Mouse (Mus musculus) liver, embryonic 14.5 days (tissue): ENCODE data around the gene Clec4a3. TPM values are rescaled to one million over a fixed set of nuclear protein-coding genes. Genes with fewer than 3 reads are reported as not detected.
"Not testable (repeated sequence)": the region's sequence is repeated elsewhere in the genome, so short reads cannot be mapped to it uniquely, and the experiment has no call there.

Source experiments
- ATAC-seq: fragments of 200-750 bp; cut with Nextera tagmentation; 2 replicates; pipeline ENCODE4 v1.8.0; 2017; ENCODE audit warnings: moderate number of reproducible peaks, mild to moderate bottlenecking, moderate library complexity; ENCODE audit not compliant: insufficient read depth
- DNase-seq, 3 experiments: peaks; one replicate each; pipeline ENCODE4 v3.0.0-alpha.2; 2012 to 2013; ENCODE audit warnings: low read depth in 3 of 3, low spot score in 3 of 3
- H3K27ac ChIP-seq: fragments of 300-500 bp; sonication (generic); 2 replicates; pipeline ENCODE4 v1.5.1; 2014; ENCODE audit warnings: moderate library complexity, mild to moderate bottlenecking, control low read depth, inconsistent platforms
- H3K27me3 ChIP-seq: fragments of 300-500 bp; sonication (generic); 2 replicates; pipeline ENCODE4 v1.6.1; 2014; ENCODE audit warnings: mild to moderate bottlenecking, low read length, moderate library complexity; ENCODE audit not compliant: control insufficient read depth, insufficient read depth
- H3K36me3 ChIP-seq: fragments of 300-500 bp; sonication (generic); replicated peaks from 2 replicates; pipeline ENCODE4 v1.6.1; 2014; ENCODE audit warnings: low read depth; ENCODE audit not compliant: control insufficient read depth, insufficient read depth
- H3K4me1 ChIP-seq, 2 experiments: fragments of 200-500 bp in 1 of 2; fragments of 300-500 bp in 1 of 2; sonication (generic) in 1 of 2; replicated peaks; 2 replicates each; pipeline ENCODE4 v1.6.1; 2012 to 2014; ENCODE audit warnings: antibody characterized with exemption in 1 of 2, inconsistent platforms in 1 of 2, low read length in 1 of 2; ENCODE audit not compliant: control insufficient read depth in 2 of 2, insufficient read depth in 2 of 2
- H3K4me2 ChIP-seq: fragments of 300-500 bp; sonication (generic); 2 replicates; pipeline ENCODE4 v1.6.1; 2014; ENCODE audit warnings: low read depth, mild to moderate bottlenecking, control low read depth, moderate library complexity
- H3K4me3 ChIP-seq, 2 experiments: fragments of 200-500 bp in 1 of 2; fragments of 300-500 bp in 1 of 2; sonication (generic) in 1 of 2; 2 replicates each; pipeline ENCODE4 v1.5.1; 2012 to 2014; ENCODE audit warnings: low read depth in 2 of 2, low read length in 2 of 2, mild to moderate bottlenecking in 2 of 2, control low read depth in 1 of 2, inconsistent platforms in 1 of 2, moderate library complexity in 1 of 2; ENCODE audit not compliant: insufficient read depth in 1 of 2
- H3K9ac ChIP-seq: fragments of 300-500 bp; sonication (generic); replicated peaks from 2 replicates; pipeline ENCODE4 v1.6.1; 2014; ENCODE audit warnings: mild to moderate bottlenecking, control low read depth, moderate library complexity
- H3K9me3 ChIP-seq: fragments of 300-500 bp; sonication (generic); 2 replicates; pipeline ENCODE4 v1.6.1; 2016; ENCODE audit warnings: low read length, mixed read lengths; ENCODE audit not compliant: control insufficient read depth
- CTCF ChIP-seq: IDR thresholded peaks from 2 replicates; pipeline ENCODE4 v1.5.1; 2016; ENCODE audit warnings: antibody characterized with exemption, low read depth, control low read depth
- EP300 ChIP-seq: IDR thresholded peaks from 2 replicates; pipeline ENCODE4 v1.6.1; 2016; ENCODE audit warnings: antibody characterized with exemption, low read depth
- whole genome bisulfite sequencing: fragments of 180-500 bp; shearing (Covaris S2); extraction: QIAGEN DNeasy Blood & Tissue Kit; methylation state at CpG from one replicate; pipeline ENCODE4 v1.1.7; 2014; ENCODE audit not compliant: insufficient replicate concordance; 5-methylcytosine and 5-hydroxymethylcytosine counted together
- polyA plus RNA-seq, 2 experiments: library from polyadenylated mRNA; depleted of rRNA in 1 of 2; stranded (reverse) in 1 of 2; unstranded in 1 of 2; fragments of >200 nt; fragmentation: Nextera tagmentation in 1 of 2; extraction: Ambion mirVana in 1 of 2; gene quantifications; 2 replicates each; pipeline versions ENCODE4 v1.2.1 to v1.2.3; 2012 to 2014

Clec4a3 gene
- polyA plus RNA-seq, 2 experiments = 1.3 to 5.1 TPM

- 52% methylated on average over 2 of the region's 2 CpGs for WGBS
- Histone ChIP-seq H3K36me3 (no peaks in the 10 kb centered on the region), H3K9me3 (no peaks in the 10 kb centered on the region), H3K27ac (no peak overlapping the region), H3K4me1 (no peaks in the 10 kb centered on the region), H3K4me3 (no peak overlapping the region), H3K27me3 (no peaks in the 10 kb centered on the region), H3K4me2 (no peak overlapping the region), H3K9ac (no peak overlapping the region)
- TF ChIP-seq CTCF = no peak
- no peak for TF ChIP-seq EP300
- ATAC-seq (no peak), DNase-seq (no peak)
Measured at GRCm38 (mm10) chr6:122946760-122947159, 5.6 kb upstream of the Clec4a3 start.

GRCm38 (mm10) chr6:122964562-122964961, 12.2 kb downstream of the Clec4a3 start:
- 50% methylated on average over 2 of the region's 2 CpGs for WGBS
- Histone ChIP-seq H3K9ac (no peak overlapping the region), H3K9me3 (no peaks in the 10 kb centered on the region), H3K36me3 (no peaks in the 10 kb centered on the region), H3K4me3 (no peak overlapping the region), H3K4me2 (no peak overlapping the region), H3K27ac (no peak overlapping the region), H3K27me3 (no peaks in the 10 kb centered on the region), H3K4me1 (no peaks in the 10 kb centered on the region)
- no peak for ATAC-seq
- TF ChIP-seq EP300 = no peak
- TF ChIP-seq CTCF = no peak
- no peak for DNase-seq

- Histone ChIP-seq H3K36me3 (no peaks in the 10 kb centered on the region), H3K27ac (no peak overlapping the region), H3K4me2 (no peak overlapping the region), H3K4me3 (no peak overlapping the region), H3K27me3 (no peaks in the 10 kb centered on the region), H3K9ac (no peak overlapping the region), H3K9me3 (no peaks in the 10 kb centered on the region), H3K4me1 (no peaks in the 10 kb centered on the region)
- no peak for ATAC-seq
- TF ChIP-seq CTCF = no peak
- TF ChIP-seq EP300 = no peak
- WGBS = 59% methylated on average over 2 of the region's 2 CpGs
- DNase-seq = no peak
Measured at GRCm38 (mm10) chr6:122969048-122969447, 16.7 kb downstream of the Clec4a3 start.

- no peaks in the 10 kb centered on the region for H3K27me3 ChIP-seq
- ATAC-seq = no peak
- no peaks in the 10 kb centered on the region for H3K4me1 ChIP-seq
- no peak for DNase-seq
- no peak for TF ChIP-seq CTCF
- TF ChIP-seq EP300 = no peak
- H3K4me3 ChIP-seq = no peak within 1 kb of the TSS
- WGBS = 55% methylated on average over 6 of the region's 6 CpGs
- no peak within 1 kb of the TSS for H3K27ac ChIP-seq
- H3K9me3 ChIP-seq = no peaks in the 10 kb centered on the region; the same call in 1 of the 2 replicates
- H3K4me2 ChIP-seq = no peak within 1 kb of the TSS
- no peak within 1 kb of the TSS for H3K9ac ChIP-seq
- no peaks in the 10 kb centered on the region for H3K36me3 ChIP-seq
Measured at GRCm38 (mm10) chr6:122989876-122990437, 37.6 kb downstream of the Clec4a3 start, which contains the start of gene Clec4a4. Clec4a4 (plus strand) TSS chr6:122990367.

- H3K27me3 ChIP-seq, H3K36me3 ChIP-seq, H3K27ac ChIP-seq, H3K9me3 ChIP-seq, ATAC-seq, H3K4me3 ChIP-seq, DNase-seq, H3K4me2 ChIP-seq, H3K9ac ChIP-seq, H3K4me1 ChIP-seq: not testable (repeated sequence)
- WGBS = 49% methylated on average over 2 of the region's 2 CpGs
Measured at GRCm38 (mm10) chr6:123004696-123005095, 52.4 kb downstream of the Clec4a3 start.
